Mouse (Mus musculus) monocyte, adult 2 months (primary cell): ENCODE measurements around the gene Grap.

Source experiments
- DNase-seq, 2 experiments: peaks; one replicate each; pipeline ENCODE4 v3.0.0; 2022; ENCODE audit warnings: low spot score in 2 of 2, low read depth in 1 of 2

Grap gene

GRCm38 (mm10) chr11:61679091-61679866, 26.2 kb downstream of the Grap start:
- no peak for DNase-seq

- DNase-seq = no peak
Observed at GRCm38 (mm10) chr11:61683907-61684731, 31.1 kb downstream of the Grap start, which contains the start of gene Fam83g. TSS of gene Fam83g (plus strand) at chr11:61684091.

GRCm38 (mm10) chr11:61685119-61685725, 32.2 kb downstream of the Grap start:
- DNase-seq = no peak

GRCm38 (mm10) chr11:61686141-61686540, 33.1 kb downstream of the Grap start:
- no peak for DNase-seq

- DNase-seq = no peak
Observed at GRCm38 (mm10) chr11:61686906-61687453, 33.9 kb downstream of the Grap start.

GRCm38 (mm10) chr11:61687595-61687994, 34.5 kb downstream of the Grap start:
- no peak for DNase-seq

GRCm38 (mm10) chr11:61692996-61693395, 39.9 kb downstream of the Grap start:
- DNase-seq = no peak

GRCm38 (mm10) chr11:61698852-61699251, 45.8 kb downstream of the Grap start:
- DNase-seq = no peak

- no peak for DNase-seq
Observed at GRCm38 (mm10) chr11:61699460-61699859, 46.4 kb downstream of the Grap start.

GRCm38 (mm10) chr11:61699933-61700332, 46.9 kb downstream of the Grap start:
- no peak for DNase-seq

- DNase-seq = no peak
Observed at GRCm38 (mm10) chr11:61701696-61702095, 48.6 kb downstream of the Grap start.

- no peak for DNase-seq
Observed at GRCm38 (mm10) chr11:61702494-61702893, 49.4 kb downstream of the Grap start.

GRCm38 (mm10) chr11:61705581-61705980, 52.5 kb downstream of the Grap start:
- no peak for DNase-seq

- DNase-seq = no peak
Observed at GRCm38 (mm10) chr11:61706232-61706631, 53.2 kb downstream of the Grap start.

GRCm38 (mm10) chr11:61708928-61709327, 55.9 kb downstream of the Grap start:
- no peak for DNase-seq

GRCm38 (mm10) chr11:61713157-61713855, 60.2 kb downstream of the Grap start:
- DNase-seq = no peak

- peak in 1 of 2 experiments; percentile 15 for DNase-seq
Observed at GRCm38 (mm10) chr11:61714346-61715117, 61.5 kb downstream of the Grap start.

GRCm38 (mm10) chr11:61715130-61715529, 62.1 kb downstream of the Grap start:
- no peak for DNase-seq

GRCm38 (mm10) chr11:61717990-61718389, 64.9 kb downstream of the Grap start:
- no peak for DNase-seq

- DNase-seq = no peak
Observed at GRCm38 (mm10) chr11:61719387-61719786, 66.3 kb downstream of the Grap start.
